Mouse (Mus musculus) liver, embryonic 14.5 days (tissue): Measurements from ENCODE around the gene Ino80d. TPM values are rescaled to one million over a fixed set of nuclear protein-coding genes. Genes with fewer than 3 reads are reported as not detected.
"Not testable (repeated sequence)": the region's sequence is repeated elsewhere in the genome, so short reads cannot be mapped to it uniquely, and the experiment has no call there.

Experiments
- ATAC-seq: fragments of 200-750 bp; cut with Nextera tagmentation; 2 replicates; pipeline ENCODE4 v1.8.0; 2017; ENCODE audit warnings: moderate number of reproducible peaks, mild to moderate bottlenecking, moderate library complexity; ENCODE audit not compliant: insufficient read depth
- DNase-seq, 3 experiments: peaks; one replicate each; pipeline ENCODE4 v3.0.0-alpha.2; 2012 to 2013; ENCODE audit warnings: low read depth in 3 of 3, low spot score in 3 of 3
- H3K27ac ChIP-seq: fragments of 300-500 bp; sonication (generic); 2 replicates; pipeline ENCODE4 v1.5.1; 2014; ENCODE audit warnings: moderate library complexity, mild to moderate bottlenecking, control low read depth, inconsistent platforms
- H3K27me3 ChIP-seq: fragments of 300-500 bp; sonication (generic); 2 replicates; pipeline ENCODE4 v1.6.1; 2014; ENCODE audit warnings: mild to moderate bottlenecking, low read length, moderate library complexity; ENCODE audit not compliant: control insufficient read depth, insufficient read depth
- H3K36me3 ChIP-seq: fragments of 300-500 bp; sonication (generic); replicated peaks from 2 replicates; pipeline ENCODE4 v1.6.1; 2014; ENCODE audit warnings: low read depth; ENCODE audit not compliant: control insufficient read depth, insufficient read depth
- H3K4me1 ChIP-seq, 2 experiments: fragments of 200-500 bp in 1 of 2; fragments of 300-500 bp in 1 of 2; sonication (generic) in 1 of 2; replicated peaks; 2 replicates each; pipeline ENCODE4 v1.6.1; 2012 to 2014; ENCODE audit warnings: antibody characterized with exemption in 1 of 2, inconsistent platforms in 1 of 2, low read length in 1 of 2; ENCODE audit not compliant: control insufficient read depth in 2 of 2, insufficient read depth in 2 of 2
- H3K4me2 ChIP-seq: fragments of 300-500 bp; sonication (generic); 2 replicates; pipeline ENCODE4 v1.6.1; 2014; ENCODE audit warnings: low read depth, mild to moderate bottlenecking, control low read depth, moderate library complexity
- H3K4me3 ChIP-seq, 2 experiments: fragments of 200-500 bp in 1 of 2; fragments of 300-500 bp in 1 of 2; sonication (generic) in 1 of 2; 2 replicates each; pipeline ENCODE4 v1.5.1; 2012 to 2014; ENCODE audit warnings: low read depth in 2 of 2, low read length in 2 of 2, mild to moderate bottlenecking in 2 of 2, control low read depth in 1 of 2, inconsistent platforms in 1 of 2, moderate library complexity in 1 of 2; ENCODE audit not compliant: insufficient read depth in 1 of 2
- H3K9ac ChIP-seq: fragments of 300-500 bp; sonication (generic); replicated peaks from 2 replicates; pipeline ENCODE4 v1.6.1; 2014; ENCODE audit warnings: mild to moderate bottlenecking, control low read depth, moderate library complexity
- H3K9me3 ChIP-seq: fragments of 300-500 bp; sonication (generic); 2 replicates; pipeline ENCODE4 v1.6.1; 2016; ENCODE audit warnings: low read length, mixed read lengths; ENCODE audit not compliant: control insufficient read depth
- CTCF ChIP-seq: IDR thresholded peaks from 2 replicates; pipeline ENCODE4 v1.5.1; 2016; ENCODE audit warnings: antibody characterized with exemption, low read depth, control low read depth
- EP300 ChIP-seq: IDR thresholded peaks from 2 replicates; pipeline ENCODE4 v1.6.1; 2016; ENCODE audit warnings: antibody characterized with exemption, low read depth
- WGBS: fragments of 180-500 bp; shearing (Covaris S2); extraction: QIAGEN DNeasy Blood & Tissue Kit; methylation state at CpG from one replicate; pipeline ENCODE4 v1.1.7; 2014; ENCODE audit not compliant: insufficient replicate concordance; 5-methylcytosine and 5-hydroxymethylcytosine counted together
- polyA plus RNA-seq, 2 experiments: library from polyadenylated mRNA; depleted of rRNA in 1 of 2; stranded (reverse) in 1 of 2; unstranded in 1 of 2; fragments of >200 nt; fragmentation: Nextera tagmentation in 1 of 2; extraction: Ambion mirVana in 1 of 2; gene quantifications; 2 replicates each; pipeline versions ENCODE4 v1.2.1 to v1.2.3; 2012 to 2014

The Ino80d gene
- polyA plus RNA-seq (2012; rRNA removed), result 2.4 and 2.5 TPM in 2 replicates
- polyA plus RNA-seq (2014; fragmentation: Nextera tagmentation; extraction: Ambion mirVana), result 3.4 and 3.9 TPM in 2 replicates

DNA sequence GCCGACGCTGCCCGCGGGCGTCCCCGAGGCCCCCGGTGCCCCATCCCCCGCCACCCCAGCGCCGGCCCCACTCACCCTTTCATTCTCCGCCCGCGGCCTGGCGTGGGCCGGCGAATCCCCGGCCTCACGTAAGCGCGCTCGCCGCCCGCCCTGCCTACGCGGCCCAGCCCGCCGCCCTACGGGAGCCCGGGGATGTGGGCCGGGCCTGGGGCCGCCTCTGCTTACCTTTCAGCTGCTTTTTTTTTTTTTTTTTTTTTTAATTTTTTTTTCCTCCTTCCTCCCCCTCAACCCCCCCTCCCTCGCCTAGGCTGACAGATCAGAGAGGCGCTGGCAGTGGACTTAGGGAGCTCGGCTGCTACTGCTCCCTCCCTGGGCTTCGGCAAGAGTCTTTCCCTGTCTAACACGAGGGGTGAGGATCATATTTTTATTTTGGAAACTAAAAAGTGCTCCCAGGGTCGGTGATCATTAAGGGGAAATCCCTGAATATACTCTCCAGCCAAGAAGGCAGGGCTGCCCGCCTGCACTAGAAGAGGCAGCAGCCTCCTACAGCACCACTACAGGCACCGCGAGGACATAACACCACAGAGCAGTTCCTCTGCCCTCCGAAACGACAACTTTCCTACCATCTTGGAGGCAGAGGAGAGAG is at the start of gene Ino80d:
Ino80d (minus strand) TSS at position 532 of the 646 bp plus-strand sequence.
- Histone ChIP-seq H3K4me1 (peaks cover 0 to 19% of the 10 kb centered on the region in 2 experiments; a peak in 3 of 4 replicates), H3K36me3 (peaks cover 12% of the 10 kb centered on the region), H3K9me3 (no peaks in the 10 kb centered on the region), H3K4me2 (peak within 1 kb of the TSS; percentile 70), H3K27me3 (no peaks in the 10 kb centered on the region), H3K9ac (peak within 1 kb of the TSS; percentile 100), H3K4me3 (peak within 1 kb of the TSS; percentile 86 to 89), H3K27ac (peak within 1 kb of the TSS; percentile 94)
- peak; percentile 69 to 77 (median 69) for DNase-seq
- TF ChIP-seq EP300 (no peak), CTCF (peak; percentile 84)
- WGBS, result under 1% methylated on average over 33 of the region's 42 CpGs
- peak; percentile 77 for ATAC-seq

DNA sequence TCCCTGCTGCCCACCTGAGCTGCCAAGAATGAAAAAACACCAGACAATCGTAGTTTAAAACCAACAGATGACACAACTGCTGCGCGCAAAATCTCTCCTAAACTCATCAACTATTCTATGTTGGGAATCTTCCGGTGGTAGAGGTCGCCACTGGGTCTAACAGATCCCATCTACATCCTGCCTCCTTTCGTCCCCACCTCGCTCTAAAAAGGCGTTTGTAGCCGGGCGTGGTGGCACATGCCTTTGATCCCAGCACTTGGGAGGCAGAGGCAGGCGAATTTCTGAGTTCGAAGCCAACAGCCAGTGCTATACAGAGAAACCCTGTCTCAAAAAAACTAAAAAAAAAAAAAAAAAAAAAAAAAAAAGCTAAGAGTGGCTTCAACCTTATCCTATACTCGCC is 25.8 kb upstream of the Ino80d start:
- TF ChIP-seq EP300, result no peak
- no peak for TF ChIP-seq CTCF
- H3K27me3 ChIP-seq, result no peaks in the 10 kb centered on the region
- no peak overlapping the region for H3K9ac ChIP-seq
- 84% methylated on average over 13 of the region's 13 CpGs for WGBS
- no peak overlapping the region for H3K27ac ChIP-seq
- DNase-seq (no peak), ATAC-seq (no peak)
- no peak overlapping the region for H3K4me3 ChIP-seq
- H3K9me3 ChIP-seq, result no peaks in the 10 kb centered on the region
- H3K4me2 ChIP-seq, result no peak overlapping the region
- H3K4me1 ChIP-seq, result no peaks in the 10 kb centered on the region
- H3K36me3 ChIP-seq, result peaks cover 29% of the 10 kb centered on the region

DNA sequence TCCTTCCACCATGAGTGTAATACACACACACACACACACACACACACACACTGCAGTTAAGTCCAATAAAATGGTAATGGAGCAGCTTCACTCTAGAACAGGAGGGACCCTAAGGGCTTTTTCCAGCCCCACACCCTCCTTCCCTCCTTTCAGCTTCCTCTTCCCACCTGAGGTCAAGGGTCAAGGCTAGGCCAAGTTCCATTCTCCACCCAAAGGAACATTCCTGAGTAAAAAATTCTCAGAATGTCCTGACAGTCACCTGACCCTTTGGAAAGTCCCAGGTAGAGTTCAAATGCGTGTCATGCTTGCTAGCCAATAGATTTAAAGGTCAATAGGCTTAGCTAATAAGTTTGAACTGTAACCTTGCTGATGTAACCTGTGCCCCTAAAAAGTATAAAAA is 24.1 kb upstream of the Ino80d start:
- not testable (repeated sequence) for DNase-seq, H3K27ac ChIP-seq
- 90% methylated on average over 1 of the region's 1 CpGs for WGBS

DNA sequence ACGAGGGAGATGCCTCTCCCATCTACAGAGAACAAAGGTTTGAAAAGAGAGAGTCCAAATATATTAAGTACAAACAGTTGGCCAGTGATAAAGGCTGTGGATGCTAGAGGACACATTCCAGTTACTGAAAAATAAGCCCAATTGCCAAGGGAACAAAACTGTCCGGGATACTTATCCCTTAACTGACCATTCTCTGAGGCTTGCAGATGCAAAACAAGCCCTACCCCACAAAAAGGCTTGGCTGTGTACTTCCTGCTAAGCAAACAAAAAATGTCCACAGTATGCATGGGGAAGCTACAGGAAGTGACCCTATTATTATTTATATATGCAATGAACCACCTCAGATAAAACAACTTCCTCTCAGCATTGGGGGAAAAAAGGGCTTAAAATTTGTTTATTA is 23.5 kb upstream of the Ino80d start:
- Histone ChIP-seq H3K27ac (no peak overlapping the region), H3K9me3 (no peaks in the 10 kb centered on the region), H3K4me3 (no peak overlapping the region), H3K4me1 (no peaks in the 10 kb centered on the region), H3K4me2 (no peak overlapping the region), H3K9ac (no peak overlapping the region), H3K27me3 (no peaks in the 10 kb centered on the region), H3K36me3 (peaks cover 10% of the 10 kb centered on the region)
- TF ChIP-seq CTCF (no peak), EP300 (no peak)
- 64% methylated on average over 2 of the region's 2 CpGs for WGBS
- no peak for DNase-seq
- ATAC-seq, result no peak

More for the DNA sequence above, 24.1 kb upstream of the Ino80d start:
- not testable (repeated sequence) for ATAC-seq, H3K4me3 ChIP-seq, H3K27me3 ChIP-seq, H3K9me3 ChIP-seq, H3K4me1 ChIP-seq, H3K4me2 ChIP-seq, H3K9ac ChIP-seq
- peaks cover 14% of the 10 kb centered on the region for H3K36me3 ChIP-seq

DNA sequence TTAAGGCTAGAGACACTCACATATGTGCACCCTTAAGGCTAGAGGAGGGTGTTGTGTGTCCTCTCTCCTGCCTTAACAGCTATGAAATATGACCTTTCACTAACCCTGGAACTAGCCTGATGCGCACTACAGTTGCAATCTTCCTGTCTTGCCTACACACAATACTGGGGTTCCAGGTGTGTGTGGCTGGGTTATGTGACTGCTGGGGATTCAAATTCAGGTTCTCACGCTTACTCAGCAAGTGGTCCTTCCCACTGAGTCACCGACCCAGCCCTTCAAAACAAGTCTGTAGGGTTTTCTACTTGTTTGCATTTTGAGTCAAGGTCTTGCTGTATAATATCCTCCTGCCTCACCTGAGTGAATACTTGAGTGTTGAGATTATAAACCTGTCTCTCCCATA is 20.1 kb upstream of the Ino80d start:
- TF ChIP-seq CTCF, result no peak
- no peak overlapping the region for H3K9ac ChIP-seq
- no peak overlapping the region for H3K4me3 ChIP-seq
- peaks cover 9 to 15% of the 10 kb centered on the region in 2 experiments for H3K4me1 ChIP-seq
- WGBS, result 72% methylated on average over 3 of the region's 3 CpGs
- H3K36me3 ChIP-seq, result no peaks in the 10 kb centered on the region
- H3K9me3 ChIP-seq, result no peaks in the 10 kb centered on the region
- no peaks in the 10 kb centered on the region for H3K27me3 ChIP-seq
- no peak overlapping the region for H3K27ac ChIP-seq
- no peak overlapping the region for H3K4me2 ChIP-seq
- DNase-seq (no peak), ATAC-seq (no peak)
